9 mouse cellular contexts compared by ENCODE assay signal in genomic region chr5:112433004-112433403, GRCm38 (mm10). TPM values are rescaled to one million over a fixed set of nuclear protein-coding genes. Genes with fewer than 3 reads are reported as not detected.
DNase-seq lines count a peak whose midpoint lies in the region; TF ChIP-seq lines count a peak whose summit lies in the region.
"Had no signal": no experiment of that assay in that cellular context is flagged by ENCODE, and none has a peak within 500 bp of the region (broad histone marks: within the 10 kb centered on the region; RNA-seq: fewer than 3 reads in every experiment).

No protein-coding gene starts in this region.

- intact Hi-C loops in gastrocnemius, adult 2 months (cut with DNase I): loop anchor here (2.0 kb wide), 1 partner anchor 646 kb away; no protein-coding TSS in a partner anchor

- no peak overlapping the region for H3K27ac ChIP-seq in gastrocnemius, adult 2 months
- peak overlapping the region; percentile 69 for H3K27ac ChIP-seq in layer of hippocampus, adult 2 months
- H3K27ac ChIP-seq: heart, embryonic 15.5 days had no signal

- H3K79me3 ChIP-seq in C2C12 (ENCODE audit: low read depth): no peaks in the 10 kb centered on the region

- peak; percentile 57 for TF ChIP-seq CTCF in C2C12 (IDR thresholded peaks at IDR 0.05; ENCODE audit: control insufficient read depth, insufficient read depth, insufficient read length)
- peak; percentile 94 for TF ChIP-seq CTCF in gastrocnemius, adult 2 months (IDR thresholded peaks at IDR 0.05)
- peak; percentile 96 for TF ChIP-seq CTCF in layer of hippocampus, adult 2 months (conservative IDR thresholded peaks at IDR 0.05)

- H3K4me3 ChIP-seq in C2C12 (ENCODE audit: insufficient read depth, poor library complexity, severe bottlenecking): no peak overlapping the region
- H3K4me3 ChIP-seq in gastrocnemius, adult 2 months: no peak overlapping the region
- H3K4me3 ChIP-seq in layer of hippocampus, adult 2 months: no peak overlapping the region
- H3K4me3 ChIP-seq: heart, embryonic 15.5 days had no signal

- peak; percentile 59 for DNase-seq in T-cell, adult 2 months (ENCODE audit: low spot score)
- DNase-seq in cerebellum, postnatal 25 days: peak; percentile 89 to 90
- DNase-seq in gastrocnemius, adult 2 months: peak; percentile 67
- DNase-seq in layer of hippocampus, adult 2 months (ENCODE audit: low spot score in 2 of 2): peak; percentile 78 to 93
- peak; percentile 82 for DNase-seq in lung, postnatal 36 days
- DNase-seq in retina, postnatal 1 day: peak; percentile 80
- DNase-seq in urinary bladder, adult 2 months (ENCODE audit: low spot score): peak; percentile 56

- H3K79me2 ChIP-seq in C2C12 (ENCODE audit: control insufficient read depth, insufficient read depth): no peaks in the 10 kb centered on the region

- H3ac ChIP-seq in C2C12 (ENCODE audit: control insufficient read depth, insufficient read length, low read depth): no peak overlapping the region

- peaks cover 62% of the 10 kb centered on the region for H3K27me3 ChIP-seq in C2C12 (ENCODE audit: control insufficient read depth, insufficient read depth, insufficient read length)

- H3K36me3 ChIP-seq in C2C12 (ENCODE audit: control insufficient read depth, insufficient read depth): no peaks in the 10 kb centered on the region
- H3K36me3 ChIP-seq: heart, embryonic 15.5 days had no signal

TF ChIP-seq in C2C12, 6 proteins besides CTCF, POLR2A, EP300 and RAD21:
- TF ChIP-seq MAX (IDR thresholded peaks at IDR 0.05): no peak
- no peak for TF ChIP-seq MYOG (IDR thresholded peaks at IDR 0.05; ENCODE audit: control insufficient read depth, extremely low read depth, insufficient read length)
- no peak for TF ChIP-seq FOSL1 (IDR thresholded peaks at IDR 0.05; ENCODE audit: insufficient read depth, low read length, poor library complexity, severe bottlenecking)
- TF ChIP-seq MYOD1 (IDR thresholded peaks at IDR 0.05; ENCODE audit: control insufficient read depth, insufficient read length, low read depth): no peak
- no peak for TF ChIP-seq USF1 (IDR thresholded peaks at IDR 0.05; ENCODE audit: low read depth)
- no peak for TF ChIP-seq CEBPB (IDR thresholded peaks at IDR 0.05; ENCODE audit: low read depth)
TF ChIP-seq in C2C12: peak in this region for 0.

RNA-seq across cellular contexts. Expression of gene Gm6588, which starts 16.2 kb away (rescaled TPM):
- polyA plus RNA-seq in C2C12 (2012; fragmentation: generic; extraction: Trizol): not detected
- total RNA-seq in gastrocnemius, adult 2 months (2021): not detected
- not detected for total RNA-seq in layer of hippocampus, adult 2 months (2021)
- not detected in 2 replicates for polyA plus RNA-seq in urinary bladder, adult 2 months (2012; rRNA removed)
- polyA plus RNA-seq: heart, embryonic 15.5 days had no signal

RNA-seq across cellular contexts. Expression of gene Asphd2, which starts 38.3 kb away (rescaled TPM):
- polyA plus RNA-seq in C2C12 (2012; fragmentation: generic; extraction: Trizol): 10.8 TPM
- total RNA-seq in gastrocnemius, adult 2 months (2021): under 1 TPM; 0.17 to 0.18 TPM
- total RNA-seq in layer of hippocampus, adult 2 months (2021): 100 to 1,000 TPM; 223 to 224 TPM
- 1.3 and 1.4 TPM in 2 replicates for polyA plus RNA-seq in urinary bladder, adult 2 months (2012; rRNA removed)

Comparison
In these comparisons a context has a peak if more than half of its experiments do, and no peak if none do; other contexts are left out.
1. RNA of gene Asphd2, which starts 38.3 kb away (total RNA-seq): 223 to 224 TPM in layer of hippocampus, adult 2 months; 0.17 to 0.18 TPM in gastrocnemius, adult 2 months; every median in the first group is over 100 times any median in the second.
2. Peak in every context shown above with its lines, with median percentiles within 50 percentile points of each other: CTCF ChIP-seq and DNase-seq.